Mouse (Mus musculus) cortical plate, adult 2 months (tissue): ENCODE data around the gene Phactr1. TPM values are rescaled to one million over a fixed set of nuclear protein-coding genes. Genes with fewer than 3 reads are reported as not detected.
A peak's percentile ranks its signal among the peaks of the same experiment; 100 is the strongest.

Source experiments
- H3K27ac ChIP-seq: fragments of 200-500 bp; 2 replicates; pipeline ENCODE4 v1.5.1; 2012; ENCODE audit warnings: low read length, control low read depth, inconsistent platforms; ENCODE audit not compliant: insufficient read depth
- H3K4me1 ChIP-seq: fragments of 200-500 bp; 2 replicates; pipeline ENCODE4 v1.6.1; 2011; ENCODE audit warnings: low read length; ENCODE audit not compliant: control insufficient read depth, insufficient read depth
- H3K4me3 ChIP-seq: fragments of 200-500 bp; 2 replicates; pipeline ENCODE4 v1.5.1; 2011; ENCODE audit warnings: mild to moderate bottlenecking, low read length, control low read depth; ENCODE audit not compliant: insufficient read depth
- CTCF ChIP-seq: fragments of 200-500 bp; IDR thresholded peaks from 2 replicates; pipeline ENCODE4 v1.5.1; 2011; ENCODE audit warnings: mild to moderate bottlenecking, control low read depth, low read length; ENCODE audit not compliant: insufficient read depth; ENCODE audit errors: extremely low read depth
- POLR2A ChIP-seq: fragments of 200-500 bp; IDR thresholded peaks from 2 replicates; pipeline ENCODE4 v1.6.1; 2011; ENCODE audit warnings: mild to moderate bottlenecking, low read length, control low read depth; ENCODE audit not compliant: insufficient read depth; ENCODE audit errors: extremely low read depth
- polyA plus RNA-seq: library from polyadenylated mRNA; depleted of rRNA; stranded (reverse); fragments of >200 nt; gene quantifications from 2 replicates; pipeline ENCODE4 v1.2.3, GENCODE M21; 2012

Phactr1 gene
- polyA plus RNA-seq, 1 experiment = 206 TPM

DNA sequence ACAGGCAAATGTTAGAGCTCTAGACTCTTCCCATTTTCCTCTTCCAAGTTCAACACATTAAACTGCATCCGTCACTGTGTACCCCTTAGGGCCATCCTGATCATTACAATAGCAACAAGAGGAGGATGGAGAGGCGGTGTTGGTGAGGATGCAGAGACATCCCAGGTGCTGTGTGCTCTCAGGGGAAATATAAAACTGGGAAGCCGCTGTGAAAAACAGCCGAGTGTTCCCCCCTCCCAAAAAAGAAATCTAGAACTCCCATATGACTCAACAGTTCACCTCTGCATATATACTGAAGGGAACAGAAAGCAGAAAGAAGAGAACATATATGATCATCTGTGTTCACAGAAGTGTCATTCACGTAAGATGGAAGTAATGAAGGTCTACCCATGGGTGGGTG lies 342.6 kb downstream of the Phactr1 start:
- H3K27ac ChIP-seq = no peak overlapping the region
- peaks cover 2% of the 10 kb centered on the region; the same call in 1 of the 2 replicates for H3K4me1 ChIP-seq
- H3K4me3 ChIP-seq = no peak overlapping the region
- no peak for TF ChIP-seq CTCF

DNA sequence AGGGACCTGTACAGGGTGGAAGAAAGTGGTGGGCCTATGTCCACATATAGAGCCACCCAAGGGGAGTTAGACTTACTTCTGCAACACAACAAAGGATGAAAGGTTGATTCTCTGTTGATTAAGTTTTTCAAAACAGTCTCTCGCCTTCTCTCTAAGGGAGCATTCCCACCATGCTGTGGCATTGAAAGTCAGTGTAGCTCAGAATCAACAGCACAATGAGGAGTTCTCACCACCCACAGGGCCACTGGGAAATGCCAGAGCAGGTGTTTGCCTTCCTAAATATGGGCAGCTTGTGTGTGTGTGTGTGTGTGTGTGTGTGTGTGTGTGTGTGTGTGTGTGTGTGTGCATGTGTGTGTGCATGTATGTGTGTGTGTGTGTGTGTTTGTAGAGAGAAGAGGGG lies 347.1 kb downstream of the Phactr1 start:
- H3K4me3 ChIP-seq = no peak overlapping the region

GRCm38 (mm10) chr13:43030222-43030621 lies 349.8 kb downstream of the Phactr1 start:
- no peak overlapping the region for H3K27ac ChIP-seq

More for the DNA sequence above, 347.1 kb downstream of the Phactr1 start:
- Histone ChIP-seq H3K4me1 (peaks cover 8% of the 10 kb centered on the region), H3K27ac (no peak overlapping the region)
- TF ChIP-seq POLR2A = no peak
- TF ChIP-seq CTCF = no peak

GRCm38 (mm10) chr13:43032451-43032850 lies 352.0 kb downstream of the Phactr1 start:
- peaks cover 15% of the 10 kb centered on the region for H3K4me1 ChIP-seq
- no peak overlapping the region for H3K27ac ChIP-seq
- TF ChIP-seq POLR2A (no peak), CTCF (no peak)
- no peak overlapping the region for H3K4me3 ChIP-seq

More at GRCm38 (mm10) chr13:43030222-43030621, 349.8 kb downstream of the Phactr1 start:
- Histone ChIP-seq H3K4me1 (peaks cover 13% of the 10 kb centered on the region), H3K4me3 (no peak overlapping the region)
- TF ChIP-seq CTCF (no peak), POLR2A (no peak)

DNA sequence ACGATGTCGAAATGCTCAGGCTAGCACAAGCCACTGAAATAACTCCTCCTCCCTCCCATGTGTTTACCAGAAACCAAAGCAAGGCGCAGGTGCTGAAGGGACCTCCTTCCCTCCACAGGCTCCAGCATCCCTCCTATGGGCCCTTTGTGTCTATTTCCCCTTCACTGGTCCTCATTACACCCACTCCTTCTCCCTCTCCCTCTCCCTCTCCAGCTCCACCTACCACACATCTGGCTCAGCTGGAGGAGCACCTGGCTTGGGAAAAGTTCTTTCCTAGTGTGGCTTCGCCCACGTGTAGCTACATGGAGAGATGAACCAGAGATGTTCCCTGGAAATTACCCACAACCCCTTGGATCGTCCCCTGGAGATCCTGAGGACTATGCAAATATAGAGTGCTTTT lies 356.1 kb downstream of the Phactr1 start:
- TF ChIP-seq POLR2A = no peak
- TF ChIP-seq CTCF = no peak
- no peak overlapping the region for H3K27ac ChIP-seq
- H3K4me1 ChIP-seq = peaks cover 12% of the 10 kb centered on the region; the same call in 1 of the 2 replicates
- H3K4me3 ChIP-seq = no peak overlapping the region

- Histone ChIP-seq H3K4me3 (no peak overlapping the region), H3K4me1 (peaks cover 5% of the 10 kb centered on the region; the same call in 1 of the 2 replicates), H3K27ac (no peak overlapping the region)
- TF ChIP-seq POLR2A (no peak), CTCF (no peak)
These were observed 362.3 kb downstream of the Phactr1 start for GRCm38 (mm10) chr13:43042766-43043165.

DNA sequence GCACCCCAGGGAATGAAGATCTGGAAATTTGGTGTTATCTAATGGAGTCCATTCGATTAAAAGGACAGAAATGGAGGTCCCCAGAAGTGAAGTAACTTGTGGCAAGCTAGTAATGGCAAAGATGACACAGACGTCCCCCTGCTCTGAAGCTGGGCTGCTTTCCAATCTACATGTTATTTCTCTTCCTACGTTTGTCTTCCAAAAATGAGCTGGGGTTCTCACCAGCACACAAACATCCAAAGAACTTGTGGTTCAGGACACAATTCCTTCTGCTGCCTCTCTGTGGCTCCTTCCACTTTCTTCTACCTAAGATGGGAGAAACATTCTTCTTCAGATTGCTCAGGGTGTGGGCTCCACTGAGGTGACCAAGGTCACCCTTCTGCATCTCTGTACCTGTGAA lies 368.1 kb downstream of the Phactr1 start:
- peaks cover 5% of the 10 kb centered on the region for H3K4me1 ChIP-seq
- no peak for TF ChIP-seq CTCF
- no peak overlapping the region for H3K27ac ChIP-seq

GRCm38 (mm10) chr13:43053201-43053600 lies 372.8 kb downstream of the Phactr1 start:
- Histone ChIP-seq H3K27ac (no peak overlapping the region), H3K4me1 (peaks cover 5% of the 10 kb centered on the region), H3K4me3 (no peak overlapping the region)
- TF ChIP-seq CTCF (peak; percentile 22; the same call in 1 of the 2 replicates), POLR2A (no peak)

More for the DNA sequence above, 368.1 kb downstream of the Phactr1 start:
- no peak overlapping the region for H3K4me3 ChIP-seq

GRCm38 (mm10) chr13:43055136-43055535 lies 374.7 kb downstream of the Phactr1 start:
- Histone ChIP-seq H3K27ac (no peak overlapping the region), H3K4me1 (peaks cover 3% of the 10 kb centered on the region; the same call in 1 of the 2 replicates), H3K4me3 (no peak overlapping the region)
- TF ChIP-seq POLR2A (no peak), CTCF (no peak)

DNA sequence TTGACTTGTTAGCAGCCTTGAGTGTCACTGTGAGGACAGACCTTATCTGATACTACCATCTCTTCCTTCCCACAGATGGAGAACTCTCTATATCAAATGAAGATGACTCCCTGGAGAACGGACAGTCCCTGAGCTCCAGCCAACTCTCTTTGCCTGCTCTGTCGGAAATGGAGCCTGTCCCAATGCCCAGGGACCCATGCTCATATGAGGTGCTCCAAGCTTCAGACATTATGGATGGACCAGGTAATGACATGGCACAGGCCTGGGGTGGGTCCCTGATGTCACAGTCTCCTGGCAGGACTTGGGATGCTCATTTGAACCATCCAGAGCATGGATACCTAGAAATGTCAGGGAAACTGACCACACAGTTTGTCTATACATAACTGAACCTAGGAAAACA lies 376.7 kb downstream of the Phactr1 start:
- TF ChIP-seq CTCF (no peak), POLR2A (no peak)
- no peaks in the 10 kb centered on the region for H3K4me1 ChIP-seq
- H3K4me3 ChIP-seq = no peak overlapping the region

DNA sequence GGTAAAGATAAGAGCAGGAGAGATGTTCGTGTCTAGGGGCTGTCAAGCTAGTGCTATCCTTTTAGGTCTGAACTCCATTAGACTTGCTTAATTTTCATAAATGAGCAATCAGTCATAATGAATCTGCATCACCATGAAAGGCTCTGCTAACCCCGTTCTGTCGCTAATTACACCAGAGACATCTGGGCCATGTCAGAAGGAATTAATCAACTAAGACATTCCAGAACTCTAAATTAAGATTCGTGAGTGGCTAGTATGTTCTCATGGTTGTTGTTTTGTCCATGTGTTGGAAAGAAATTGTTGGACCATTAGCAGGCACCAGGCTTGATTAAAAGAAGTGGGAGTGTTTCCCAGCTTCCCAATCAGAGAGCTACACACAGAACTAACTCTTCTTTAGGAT lies 382.9 kb downstream of the Phactr1 start:
- Histone ChIP-seq H3K4me3 (no peak overlapping the region), H3K27ac (no peak overlapping the region), H3K4me1 (peaks cover 5% of the 10 kb centered on the region)
- no peak for TF ChIP-seq CTCF
- TF ChIP-seq POLR2A = no peak

More for the DNA sequence above, 376.7 kb downstream of the Phactr1 start:
- H3K27ac ChIP-seq = no peak overlapping the region
